Mouse (Mus musculus) limb, embryonic 11.5 days (tissue): ENCODE data around the gene 4930524B15Rik. TPM values are rescaled to one million over a fixed set of nuclear protein-coding genes. Genes with fewer than 3 reads are reported as not detected.

Experiments used
- ATAC-seq: fragments of 200-750 bp; cut with Nextera tagmentation; 2 replicates; pipeline ENCODE4 v1.8.0; 2017; ENCODE audit warnings: low read depth; ENCODE audit not compliant: insufficient number of reproducible peaks, low FRiP score, low TSS enrichment
- DNase-seq: peaks from one replicate; pipeline ENCODE4 v3.0.0-alpha.2; 2015; ENCODE audit warnings: low spot score
- H3K27ac ChIP-seq: fragments of 300-500 bp; sonication (generic); replicated peaks from 2 replicates; pipeline ENCODE4 v1.5.1; 2014; ENCODE audit warnings: low read depth, mild to moderate bottlenecking, low read length
- H3K27me3 ChIP-seq: fragments of 300-500 bp; sonication (generic); 2 replicates; pipeline ENCODE4 v1.6.1; 2014; ENCODE audit warnings: mild to moderate bottlenecking, low read length, mixed read lengths; ENCODE audit not compliant: control insufficient read depth, insufficient read depth
- H3K36me3 ChIP-seq: fragments of 300-500 bp; sonication (generic); 2 replicates; pipeline ENCODE4 v1.6.1; 2014; ENCODE audit warnings: mild to moderate bottlenecking, low read length, moderate library complexity, mixed read lengths; ENCODE audit not compliant: control insufficient read depth, insufficient read depth
- H3K4me1 ChIP-seq: fragments of 300-500 bp; sonication (generic); 2 replicates; pipeline ENCODE4 v1.6.1; 2014; ENCODE audit warnings: low read length, mixed read lengths; ENCODE audit not compliant: control insufficient read depth, insufficient read depth
- H3K4me2 ChIP-seq: fragments of 300-500 bp; sonication (generic); 2 replicates; pipeline ENCODE4 v1.6.1; 2014; ENCODE audit warnings: low read depth, mild to moderate bottlenecking, moderate library complexity; ENCODE audit not compliant: severe bottlenecking
- H3K4me3 ChIP-seq: fragments of 300-500 bp; sonication (generic); 2 replicates; pipeline ENCODE4 v1.5.1; 2014; ENCODE audit warnings: low read depth, low read length
- H3K9ac ChIP-seq: fragments of 300-500 bp; sonication (generic); 2 replicates; pipeline ENCODE4 v1.6.1; 2014; ENCODE audit warnings: mild to moderate bottlenecking, low read length
- H3K9me3 ChIP-seq: fragments of 300-500 bp; sonication (generic); 2 replicates; pipeline ENCODE4 v1.6.1; 2016; ENCODE audit warnings: low read length; ENCODE audit not compliant: control insufficient read depth
- WGBS: fragments of 180-500 bp; shearing (Covaris S2); extraction: QIAGEN DNeasy Blood & Tissue Kit; methylation state at CpG from one replicate; pipeline ENCODE4 v1.1.7; 2014; 5-methylcytosine and 5-hydroxymethylcytosine counted together
- polyA plus RNA-seq: library from polyadenylated mRNA; unstranded; fragments of >200 nt; fragmentation: Nextera tagmentation; extraction: Ambion mirVana; gene quantifications from 2 replicates; pipeline ENCODE4 v1.2.1, GENCODE M21; 2014

4930524B15Rik gene
- 0.12 TPM in 1 of 2 replicates, not detected in the other for polyA plus RNA-seq

DNA sequence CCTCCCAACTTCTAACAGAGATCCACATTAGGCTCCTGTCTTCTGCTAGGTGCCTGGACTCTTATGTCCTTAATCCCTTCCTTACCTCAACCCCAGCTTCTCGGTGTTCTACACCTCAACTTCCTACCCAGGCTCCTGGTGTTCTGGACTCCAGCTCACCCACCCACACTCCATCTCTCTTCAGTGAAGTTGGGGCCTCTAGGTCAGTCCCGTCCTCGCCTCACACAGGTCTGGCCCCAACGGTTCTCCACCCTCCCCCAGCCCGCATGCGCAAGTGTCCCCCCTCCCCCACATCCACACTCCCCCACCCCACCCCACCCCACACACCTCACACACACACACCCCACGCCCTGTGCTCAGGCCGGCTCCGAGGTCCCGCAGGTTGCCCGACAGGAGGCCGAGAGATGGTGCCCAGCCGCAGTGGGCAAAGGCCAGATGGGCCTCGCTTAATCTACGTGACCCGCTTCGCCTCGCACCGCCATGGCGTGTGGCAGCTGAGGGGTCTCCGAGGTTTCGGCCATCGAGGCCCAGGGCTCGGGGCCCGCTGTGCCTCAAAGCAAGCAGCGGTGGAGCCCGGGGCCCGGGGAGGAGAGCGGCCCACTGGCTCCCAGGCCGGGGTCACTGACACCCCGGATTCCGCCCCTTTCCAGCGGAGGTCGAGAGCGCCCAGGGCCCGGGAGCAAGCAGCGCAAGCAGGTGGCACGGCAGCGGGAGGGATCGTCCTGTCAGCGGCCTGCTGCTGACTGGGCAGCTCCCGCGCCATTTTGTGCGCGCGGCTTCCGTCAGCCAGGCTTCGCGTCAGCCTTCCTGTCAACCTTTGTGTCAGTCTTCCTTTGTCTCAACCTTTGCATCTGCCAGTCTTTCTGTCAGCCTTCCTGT is at the start of gene 4930524B15Rik:
Gene 4930524B15Rik (plus strand): TSS at position 337 of the 879 bp plus-strand sequence.
- Histone ChIP-seq H3K27me3 (no peaks in the 10 kb centered on the region), H3K9me3 (no peaks in the 10 kb centered on the region), H3K4me2 (peak within 1 kb of the TSS; percentile 38), H3K27ac (no peak within 1 kb of the TSS), H3K36me3 (no peaks in the 10 kb centered on the region), H3K9ac (peak within 1 kb of the TSS; percentile 32), H3K4me1 (no peaks in the 10 kb centered on the region), H3K4me3 (peak within 1 kb of the TSS; percentile 11; the same call in 1 of the 2 replicates)
- WGBS = 37% methylated on average over 49 of the region's 49 CpGs
- DNase-seq = peak; percentile 56
- ATAC-seq = 0 out of 2 replicates have a peak, but pooled peaks have one; percentile 35

DNA sequence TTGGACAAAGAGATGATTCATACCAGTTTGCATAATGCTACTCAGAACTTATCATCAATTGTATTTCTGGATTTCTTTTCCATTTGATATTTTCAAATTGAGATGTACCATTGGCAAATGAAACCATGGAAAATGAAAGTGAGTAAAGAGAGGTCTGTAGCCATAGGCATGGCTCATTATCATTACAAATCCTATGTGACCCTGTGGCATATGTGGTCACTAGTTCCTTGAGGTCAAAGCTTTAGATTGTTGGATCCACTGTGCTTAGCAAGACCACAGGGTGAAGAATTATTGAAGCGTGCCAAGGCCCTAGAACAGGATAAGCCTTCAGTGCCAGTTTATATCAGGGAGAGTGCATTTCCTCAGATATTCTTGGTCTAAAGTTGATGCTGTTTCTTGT is 47.6 kb upstream of the 4930524B15Rik start:
- no peak overlapping the region for H3K27ac ChIP-seq
- ATAC-seq (no peak), DNase-seq (no peak)
- no peak overlapping the region for H3K9ac ChIP-seq
- H3K4me3 ChIP-seq = no peak overlapping the region
- 93% methylated on average over 1 of the region's 1 CpGs for WGBS
- no peak overlapping the region for H3K4me2 ChIP-seq
- H3K36me3 ChIP-seq = no peaks in the 10 kb centered on the region
- no peaks in the 10 kb centered on the region for H3K9me3 ChIP-seq
- H3K4me1 ChIP-seq = no peaks in the 10 kb centered on the region
- H3K27me3 ChIP-seq = no peaks in the 10 kb centered on the region

DNA sequence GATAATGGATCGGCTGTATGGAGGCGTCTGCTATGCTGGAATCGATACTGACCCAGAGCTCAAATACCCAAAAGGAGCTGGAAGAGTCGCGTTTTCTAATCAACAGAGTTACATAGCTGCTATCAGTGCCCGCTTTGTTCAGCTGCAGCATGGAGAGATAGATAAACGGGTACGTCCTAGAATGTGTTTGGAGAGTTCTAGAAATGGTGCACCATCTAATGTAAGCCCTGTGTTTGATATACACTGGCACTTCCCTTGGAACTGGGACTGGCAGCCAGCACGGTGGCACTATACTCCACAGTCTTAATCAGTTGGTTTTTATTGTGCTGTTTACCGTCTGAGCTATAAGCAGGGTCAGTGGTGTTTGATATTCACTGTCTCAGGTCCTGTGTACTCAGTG is 35.3 kb upstream of the 4930524B15Rik start:
- ATAC-seq = no peak
- no peak for DNase-seq
- peaks cover 3% of the 10 kb centered on the region for H3K36me3 ChIP-seq
- no peak overlapping the region for H3K9ac ChIP-seq
- H3K4me1 ChIP-seq = no peaks in the 10 kb centered on the region
- H3K4me2 ChIP-seq = no peak overlapping the region
- H3K9me3 ChIP-seq = no peaks in the 10 kb centered on the region
- 91% methylated on average over 10 of the region's 10 CpGs for WGBS
- no peak overlapping the region for H3K27ac ChIP-seq
- H3K27me3 ChIP-seq = no peaks in the 10 kb centered on the region
- no peak overlapping the region for H3K4me3 ChIP-seq

DNA sequence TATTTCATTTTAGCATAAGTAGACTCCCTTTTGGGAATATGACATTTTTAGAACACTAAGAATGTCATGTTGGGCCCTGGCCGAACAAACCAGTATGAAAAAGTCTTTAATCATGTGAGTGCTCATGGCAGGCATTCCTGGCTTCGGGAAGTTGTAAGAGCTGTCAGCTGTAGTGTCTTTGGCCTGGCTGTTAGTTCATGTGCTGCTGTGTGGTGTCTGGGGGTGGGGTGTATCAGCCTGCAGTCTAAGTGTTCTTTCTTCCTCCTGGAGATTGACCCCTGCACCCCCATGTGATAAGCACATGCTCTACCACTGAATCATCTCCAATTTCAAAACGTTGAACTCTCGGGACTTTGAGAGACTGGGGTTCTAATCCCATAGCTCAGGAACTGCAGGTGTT is 29.7 kb upstream of the 4930524B15Rik start:
- DNase-seq = no peak
- 48% methylated on average over 4 of the region's 4 CpGs for WGBS

DNA sequence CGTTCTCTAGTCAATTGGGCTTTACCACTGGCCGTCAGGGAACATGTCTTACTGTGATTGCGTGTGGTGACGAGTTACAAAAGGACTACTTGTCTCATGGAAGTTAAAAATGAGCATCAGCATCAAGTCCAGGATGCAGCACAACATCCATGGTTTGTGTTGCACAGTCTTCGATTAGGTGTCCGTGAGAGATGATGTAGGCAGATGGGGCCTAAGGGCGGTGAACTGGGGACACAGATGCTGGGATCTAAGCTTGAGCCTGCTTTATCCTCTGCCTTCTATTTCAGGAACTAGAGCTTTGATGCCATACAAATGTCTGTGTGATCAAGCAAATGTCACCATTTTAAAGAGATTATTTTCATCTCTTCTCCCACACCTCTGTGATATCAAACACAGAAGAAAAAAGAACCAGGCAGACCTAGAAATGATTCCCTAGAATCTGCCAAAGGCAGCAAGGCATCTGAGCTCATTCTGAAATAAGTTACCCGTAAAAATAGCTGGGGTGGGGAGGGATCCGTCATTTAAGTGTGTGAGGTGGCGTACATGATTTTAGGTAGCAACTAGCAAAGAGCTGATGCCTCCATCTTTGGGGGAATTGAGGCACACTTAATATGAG is 28.4 kb upstream of the 4930524B15Rik start:
- Histone ChIP-seq H3K27me3 (no peaks in the 10 kb centered on the region), H3K9ac (no peak overlapping the region), H3K4me3 (no peak overlapping the region), H3K4me1 (no peaks in the 10 kb centered on the region), H3K27ac (no peak overlapping the region), H3K36me3 (no peaks in the 10 kb centered on the region), H3K9me3 (no peaks in the 10 kb centered on the region), H3K4me2 (no peak overlapping the region)
- DNase-seq (no peak), ATAC-seq (no peak)
- WGBS = 91% methylated on average over 10 of the region's 10 CpGs

More for the DNA sequence above, 29.7 kb upstream of the 4930524B15Rik start:
- Histone ChIP-seq H3K27me3 (no peaks in the 10 kb centered on the region), H3K9me3 (no peaks in the 10 kb centered on the region), H3K4me2 (no peak overlapping the region), H3K9ac (no peak overlapping the region), H3K36me3 (no peaks in the 10 kb centered on the region), H3K27ac (no peak overlapping the region), H3K4me3 (no peak overlapping the region), H3K4me1 (no peaks in the 10 kb centered on the region)
- no peak for ATAC-seq

DNA sequence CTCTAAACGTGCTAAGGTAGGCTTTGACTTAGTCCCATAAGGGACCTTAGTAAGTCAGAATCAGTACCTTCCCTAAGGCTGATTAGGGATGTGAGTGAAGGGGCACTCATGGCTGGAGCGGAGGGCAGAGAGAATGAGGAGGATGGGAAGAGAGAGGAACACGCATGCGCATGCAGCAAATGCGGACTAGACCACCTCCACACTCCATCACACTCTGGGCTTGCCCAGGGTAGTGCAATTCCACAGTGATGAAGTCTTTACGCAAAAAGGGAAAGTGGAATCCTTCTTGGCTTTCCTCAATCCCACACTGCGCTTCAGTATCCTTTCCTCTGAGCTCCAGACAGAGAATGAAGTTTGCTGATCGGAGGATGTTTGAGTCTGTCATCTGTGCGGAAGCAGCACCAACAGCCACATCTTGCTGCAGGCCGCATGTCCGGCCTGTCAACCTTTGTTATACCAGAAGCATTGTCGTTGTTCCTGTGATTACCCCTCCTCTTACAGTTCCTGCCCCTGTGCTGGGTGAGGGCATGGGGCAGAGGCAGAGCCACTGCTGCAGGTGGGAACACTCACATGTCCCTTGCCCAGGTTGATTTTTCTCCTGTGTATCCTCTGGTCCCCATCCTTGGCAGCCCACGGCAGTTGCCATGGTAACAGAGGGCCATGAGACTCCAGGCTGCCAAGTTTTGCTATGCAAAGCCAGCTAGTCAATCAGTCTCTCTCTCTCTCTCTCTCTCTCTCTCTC is 24.3 kb upstream of the 4930524B15Rik start:
- ATAC-seq (no peak), DNase-seq (no peak)
- Histone ChIP-seq H3K9me3 (no peaks in the 10 kb centered on the region), H3K27ac (no peak overlapping the region), H3K4me2 (no peak overlapping the region), H3K9ac (0 out of 2 replicates have a peak overlapping the region, but pooled peaks have one; percentile 18), H3K27me3 (no peaks in the 10 kb centered on the region), H3K36me3 (no peaks in the 10 kb centered on the region), H3K4me3 (no peak overlapping the region; the same call in 1 of the 2 replicates), H3K4me1 (no peaks in the 10 kb centered on the region)
- WGBS = 79% methylated on average over 13 of the region's 13 CpGs

DNA sequence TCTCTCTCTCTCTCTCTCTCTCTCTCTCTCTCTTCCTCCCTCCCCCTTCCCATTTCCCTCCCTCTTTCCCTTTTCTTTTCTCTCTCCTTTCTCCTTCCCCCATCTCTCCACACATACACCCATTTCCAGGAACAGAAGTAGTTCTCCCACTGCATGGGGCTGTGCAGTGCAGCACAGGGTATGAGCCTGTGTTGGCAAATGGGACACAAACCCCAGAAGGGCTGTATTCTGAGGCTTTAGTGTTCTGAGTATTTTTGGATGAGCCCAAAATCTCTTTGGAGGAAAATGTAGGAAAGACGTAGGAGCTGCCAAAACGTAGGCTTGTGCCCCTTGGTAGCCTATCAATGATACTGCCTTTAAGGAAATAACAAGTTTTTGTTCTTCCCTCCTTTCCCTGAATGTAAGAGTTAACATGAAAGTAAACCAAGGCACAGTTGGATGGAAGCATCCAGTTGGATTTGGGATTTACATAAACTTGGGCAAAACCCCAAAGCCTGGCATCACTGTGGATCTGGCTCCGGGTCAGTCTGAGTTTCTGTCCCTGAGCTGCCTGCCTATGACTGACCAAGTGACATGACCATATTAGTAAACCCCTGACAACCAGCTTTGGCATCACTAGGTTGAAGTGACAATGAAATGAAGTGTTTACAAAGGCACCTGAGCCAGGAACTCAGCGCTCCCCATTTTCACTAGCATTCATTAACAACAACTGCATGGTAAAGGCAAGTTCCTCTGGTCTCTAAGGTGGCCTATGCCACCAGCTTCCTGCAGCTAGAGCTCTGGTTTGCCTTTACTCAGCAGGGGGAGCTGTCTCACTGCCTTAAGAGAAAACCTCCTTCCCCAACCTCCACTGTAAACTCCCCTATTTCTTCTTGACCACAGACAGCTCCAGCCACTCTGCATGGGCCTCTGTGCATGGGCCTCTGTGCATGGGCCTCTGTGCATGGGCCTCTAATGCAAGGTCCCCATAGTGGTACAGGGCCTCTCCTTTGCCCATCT is 23.5 kb upstream of the 4930524B15Rik start:
- Histone ChIP-seq H3K9me3 (no peaks in the 10 kb centered on the region), H3K4me1 (no peaks in the 10 kb centered on the region), H3K9ac (no peak overlapping the region), H3K4me2 (no peak overlapping the region), H3K4me3 (no peak overlapping the region), H3K27ac (no peak overlapping the region), H3K36me3 (no peaks in the 10 kb centered on the region), H3K27me3 (no peaks in the 10 kb centered on the region)
- 77% methylated on average over 4 of the region's 4 CpGs for WGBS
- DNase-seq (no peak), ATAC-seq (no peak)
